Mouse (Mus musculus): ENCODE measurements at regions not wholly inside any gene's neighbourhood (a gene's known extent, or its start where the extent isn't known, plus 50 kb on each side); places are given as distances from the start of the nearest gene placed in this dataset.

GRCm38 (mm10) chr5:49644606-49645005 is 119.9 kb upstream of the Kcnip4 start:
- no peak for DNase-seq (ENCODE audit: low read depth, low spot score)

GRCm38 (mm10) chr5:49642439-49642838 is 117.7 kb upstream of the Kcnip4 start:
- no peak for DNase-seq (ENCODE audit: low read depth, low spot score)

GRCm38 (mm10) chr5:49641206-49641830 is 116.6 kb upstream of the Kcnip4 start:
- DNase-seq (ENCODE audit: low read depth, low spot score) = no peak

- no peak for DNase-seq (ENCODE audit: low read depth, low spot score)
These were observed 114.9 kb upstream of the Kcnip4 start for GRCm38 (mm10) chr5:49639637-49640036.

- no peak for DNase-seq (ENCODE audit: low read depth, low spot score)
These were observed 95.4 kb upstream of the Kcnip4 start for GRCm38 (mm10) chr5:49620152-49620551.

GRCm38 (mm10) chr5:49606761-49607160 is 82.1 kb upstream of the Kcnip4 start:
- no peak for DNase-seq (ENCODE audit: low read depth, low spot score)

GRCm38 (mm10) chr5:49580777-49581176 is 56.1 kb upstream of the Kcnip4 start:
- no peak for DNase-seq (ENCODE audit: low read depth, low spot score)

- no peak for DNase-seq (ENCODE audit: low read depth, low spot score)
These were observed 51.2 kb upstream of the Kcnip4 start for GRCm38 (mm10) chr5:49575901-49576300.

All from forelimb bud, embryonic 11.5 days (tissue).